Mouse (Mus musculus): Measurements from ENCODE around the gene Mmp21.

Mmp21 gene

GRCm38 (mm10) chr7:133679961-133680360 lies at the start of gene Mmp21:
Gene Mmp21 (minus strand): TSS chr7:133680061.
- WGBS, result 82% methylated on average over 3 of the region's 3 CpGs

- WGBS, result 84% methylated on average over 5 of the region's 5 CpGs
These were observed 49.5 kb upstream of the Mmp21 start for GRCm38 (mm10) chr7:133729351-133729750.

- WGBS, result 92% methylated on average over 6 of the region's 6 CpGs
These were observed 47.2 kb upstream of the Mmp21 start for GRCm38 (mm10) chr7:133727027-133727426.

GRCm38 (mm10) chr7:133725571-133725970 lies 45.7 kb upstream of the Mmp21 start:
- 68% methylated on average over 10 of the region's 10 CpGs for WGBS

GRCm38 (mm10) chr7:133724844-133725243 lies 45.0 kb upstream of the Mmp21 start:
- WGBS, result 39% methylated on average over 10 of the region's 10 CpGs

GRCm38 (mm10) chr7:133720616-133721015 lies 40.8 kb upstream of the Mmp21 start:
- 55% methylated on average over 11 of the region's 11 CpGs for WGBS

- WGBS, result 80% methylated on average over 1 of the region's 1 CpGs
These were observed 38.7 kb upstream of the Mmp21 start for GRCm38 (mm10) chr7:133718580-133718979.

- WGBS, result 57% methylated on average over 4 of the region's 4 CpGs
These were observed 35.5 kb upstream of the Mmp21 start for GRCm38 (mm10) chr7:133715387-133715786.

GRCm38 (mm10) chr7:133707301-133707700 lies 27.4 kb upstream of the Mmp21 start:
- 67% methylated on average over 2 of the region's 2 CpGs for WGBS

GRCm38 (mm10) chr7:133703906-133704305 lies 24.0 kb upstream of the Mmp21 start:
- 95% methylated on average over 7 of the region's 7 CpGs for WGBS

GRCm38 (mm10) chr7:133702333-133702732 lies 22.5 kb upstream of the Mmp21 start:
- 94% methylated on average over 10 of the region's 10 CpGs for WGBS

- WGBS, result 96% methylated on average over 7 of the region's 7 CpGs
These were observed 21.5 kb upstream of the Mmp21 start for GRCm38 (mm10) chr7:133701366-133701765.

GRCm38 (mm10) chr7:133699885-133700284 lies 20.0 kb upstream of the Mmp21 start:
- 86% methylated on average over 4 of the region's 4 CpGs for WGBS

- WGBS, result 90% methylated on average over 12 of the region's 12 CpGs
These were observed 18.3 kb upstream of the Mmp21 start for GRCm38 (mm10) chr7:133698021-133698709.

- 85% methylated on average over 6 of the region's 6 CpGs for WGBS
These were observed 4.8 kb upstream of the Mmp21 start for GRCm38 (mm10) chr7:133684701-133685100.

- 92% methylated on average over 5 of the region's 5 CpGs for WGBS
These were observed 4.2 kb upstream of the Mmp21 start for GRCm38 (mm10) chr7:133684110-133684509.

- 90% methylated on average over 5 of the region's 5 CpGs for WGBS
These were observed 3.8 kb upstream of the Mmp21 start for GRCm38 (mm10) chr7:133683626-133684025.

GRCm38 (mm10) chr7:133679439-133679838 lies 422 bp downstream of the Mmp21 start:
- 43% methylated on average over 4 of the region's 4 CpGs for WGBS

GRCm38 (mm10) chr7:133678716-133679115 lies 1.1 kb downstream of the Mmp21 start:
- 86% methylated on average over 8 of the region's 8 CpGs for WGBS

- WGBS, result 65% methylated on average over 9 of the region's 9 CpGs
These were observed 3.9 kb downstream of the Mmp21 start for GRCm38 (mm10) chr7:133676002-133676401.

GRCm38 (mm10) chr7:133670846-133671245 lies 9.0 kb downstream of the Mmp21 start:
- 93% methylated on average over 3 of the region's 3 CpGs for WGBS

GRCm38 (mm10) chr7:133669946-133670345 lies 9.9 kb downstream of the Mmp21 start:
- WGBS, result 89% methylated on average over 9 of the region's 9 CpGs

GRCm38 (mm10) chr7:133669071-133669470 lies 10.8 kb downstream of the Mmp21 start:
- WGBS, result 83% methylated on average over 1 of the region's 1 CpGs

GRCm38 (mm10) chr7:133662467-133662866 lies 17.4 kb downstream of the Mmp21 start:
- 91% methylated on average over 1 of the region's 1 CpGs for WGBS

Data from cerebral cortex, adult 2 months (tissue).